Mouse (Mus musculus): ENCODE results near the gene Alkbh1.

Gene Alkbh1

GRCm38 (mm10) chr12:87418921-87419320, 24.9 kb downstream of the Alkbh1 start:
- DNase-seq (ENCODE audit: low spot score), result no peak

GRCm38 (mm10) chr12:87416690-87417089, 27.1 kb downstream of the Alkbh1 start:
- DNase-seq (ENCODE audit: low spot score), result no peak

- no peak for DNase-seq (ENCODE audit: low spot score)
Measured at GRCm38 (mm10) chr12:87415358-87415757, 28.5 kb downstream of the Alkbh1 start.

GRCm38 (mm10) chr12:87413179-87413790, 30.5 kb downstream of the Alkbh1 start:
- no peak for DNase-seq (ENCODE audit: low spot score)

DNA sequence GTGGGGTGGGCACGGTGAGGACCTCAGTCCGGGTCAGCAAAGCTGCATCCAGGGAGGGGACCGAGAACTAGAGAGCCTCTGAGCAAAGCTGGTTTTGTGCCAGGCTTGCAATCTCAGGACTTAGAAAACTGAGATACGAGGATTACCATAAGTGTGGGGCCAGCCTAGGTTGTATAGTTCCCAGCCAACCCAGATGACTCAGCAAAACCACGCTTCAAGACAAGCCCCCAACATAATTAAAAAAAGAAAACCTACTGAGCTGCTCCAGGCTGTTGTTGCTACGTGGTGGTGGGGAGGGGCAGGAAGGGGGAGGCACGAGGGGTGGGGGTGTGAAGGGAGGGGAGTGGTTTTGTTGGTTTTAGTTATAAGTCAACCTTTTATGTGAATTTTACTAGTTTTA, 32.8 kb downstream of the Alkbh1 start:
- DNase-seq (ENCODE audit: low spot score), result no peak

- DNase-seq (ENCODE audit: low spot score), result no peak
Measured at GRCm38 (mm10) chr12:87409123-87409522, 34.7 kb downstream of the Alkbh1 start.

DNA sequence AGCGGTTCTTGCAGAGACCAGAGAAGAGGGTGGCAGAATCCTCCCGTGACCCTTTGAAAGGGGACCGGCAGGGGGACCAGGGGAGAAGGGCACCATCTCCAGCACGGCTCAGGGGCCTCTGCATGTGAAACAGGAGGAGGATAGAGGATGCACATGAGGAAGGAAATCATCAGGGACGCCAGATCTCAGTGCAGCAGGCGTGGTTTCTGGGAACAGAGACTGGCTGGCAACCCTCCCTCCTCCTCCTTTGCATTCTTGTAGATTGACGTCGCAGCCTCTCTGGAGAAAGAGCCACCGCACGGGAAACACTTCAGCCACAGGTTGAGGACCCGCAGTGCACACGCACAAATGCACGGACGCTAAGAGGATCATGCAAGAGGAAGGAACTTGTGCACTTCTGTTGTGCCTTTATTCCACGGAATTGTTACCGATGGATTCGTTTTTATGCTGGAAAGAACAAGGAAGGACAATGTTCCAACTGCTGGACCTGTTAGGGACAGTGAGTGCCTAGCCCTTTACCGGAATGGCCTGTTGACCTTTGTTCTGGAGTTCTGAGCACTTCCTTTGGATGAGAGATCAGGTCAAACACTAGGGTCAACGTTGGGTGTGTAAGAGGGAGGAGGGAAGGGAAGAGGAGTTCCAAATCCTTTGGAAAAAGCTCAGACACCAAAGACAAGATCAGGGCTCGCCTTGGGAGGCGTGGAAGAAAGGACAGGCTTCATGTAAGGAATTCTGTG, 35.8 kb downstream of the Alkbh1 start:
- DNase-seq (ENCODE audit: low spot score), result peak; percentile 82

- DNase-seq (ENCODE audit: low spot score), result no peak
Measured at GRCm38 (mm10) chr12:87405721-87406120, 38.1 kb downstream of the Alkbh1 start.

- DNase-seq (ENCODE audit: low spot score), result no peak
Measured at GRCm38 (mm10) chr12:87405165-87405564, 38.7 kb downstream of the Alkbh1 start.

- no peak for DNase-seq (ENCODE audit: low spot score)
Measured at GRCm38 (mm10) chr12:87401883-87402282, 41.9 kb downstream of the Alkbh1 start.

GRCm38 (mm10) chr12:87399119-87399819, 44.5 kb downstream of the Alkbh1 start:
- peak; percentile 58 for DNase-seq (ENCODE audit: low spot score)

DNA sequence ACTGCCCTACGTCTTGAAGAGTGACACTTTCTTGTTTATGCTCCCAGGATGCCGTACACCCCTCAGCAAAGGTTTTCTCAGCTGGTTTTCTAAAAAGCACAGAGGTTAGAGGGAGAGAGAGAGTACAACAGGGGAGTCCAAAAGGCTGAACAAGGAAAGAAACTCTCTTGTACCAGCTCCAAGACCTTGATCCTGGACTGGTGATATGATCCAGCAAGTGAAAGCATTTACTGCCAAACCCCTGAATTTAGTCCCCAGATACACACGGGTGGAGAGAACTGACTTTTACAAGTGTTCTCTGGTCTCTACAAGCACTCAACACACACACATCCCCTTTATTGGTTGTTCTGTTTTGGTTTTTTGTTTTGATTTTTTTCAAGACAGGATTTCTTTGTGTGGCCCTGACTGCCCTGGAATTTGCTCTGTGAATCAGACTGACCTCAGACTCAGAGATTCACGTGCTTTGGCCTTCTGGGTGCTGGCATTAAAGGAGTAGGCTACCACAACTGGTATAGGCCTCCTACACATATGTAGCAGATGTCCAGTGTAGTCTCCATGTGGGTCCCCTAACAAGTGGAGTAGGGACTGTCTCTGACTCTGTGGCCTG, 45.9 kb downstream of the Alkbh1 start:
- peak; percentile 49 for DNase-seq (ENCODE audit: low spot score)

GRCm38 (mm10) chr12:87397126-87397525, 46.7 kb downstream of the Alkbh1 start:
- DNase-seq (ENCODE audit: low spot score), result peak; percentile 82

DNA sequence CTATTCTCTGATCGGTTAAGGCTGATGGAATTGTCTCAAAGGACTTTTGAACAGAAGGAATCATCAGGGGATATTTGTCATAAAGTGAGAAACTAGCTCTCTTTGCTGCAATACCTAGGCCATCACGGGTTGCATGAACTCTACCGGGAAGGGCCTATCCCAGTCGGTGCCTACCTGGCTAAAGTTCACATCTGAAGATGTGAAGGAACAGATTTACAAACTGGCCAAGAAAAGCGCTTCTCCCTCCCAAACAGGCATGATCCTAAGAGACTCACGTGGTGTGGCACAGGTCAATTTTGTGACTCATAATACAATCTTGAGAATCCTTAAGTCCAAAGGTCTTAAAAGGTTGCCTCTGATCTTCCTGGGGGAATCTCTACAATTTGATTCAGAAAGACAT, 49.5 kb downstream of the Alkbh1 start:
- no peak for DNase-seq (ENCODE audit: low spot score)

GRCm38 (mm10) chr12:87393447-87394145, 50.2 kb downstream of the Alkbh1 start:
- DNase-seq (ENCODE audit: low spot score), result peak; percentile 65

DNA sequence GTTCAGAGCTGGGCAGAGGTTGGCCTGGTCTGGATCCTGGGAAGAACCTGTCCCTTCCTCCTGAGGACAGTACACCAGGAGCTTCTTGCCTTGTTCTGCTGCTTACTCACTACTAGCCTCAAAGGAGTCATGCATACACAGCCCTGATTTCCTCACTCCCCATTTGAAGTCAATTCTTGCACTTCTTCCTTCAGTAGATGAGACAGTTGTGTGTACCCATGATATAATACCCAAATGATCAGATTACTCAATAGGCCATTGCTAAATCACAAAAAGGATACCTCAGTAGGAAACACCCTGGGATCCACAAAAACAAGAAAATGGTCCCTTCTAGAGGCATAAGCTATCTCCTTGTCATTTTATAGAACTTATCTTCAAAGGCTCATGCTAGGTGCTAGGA, 52.5 kb downstream of the Alkbh1 start:
- DNase-seq (ENCODE audit: low spot score), result no peak

GRCm38 (mm10) chr12:87389231-87389630, 54.6 kb downstream of the Alkbh1 start:
- DNase-seq (ENCODE audit: low spot score), result no peak

- DNase-seq (ENCODE audit: low spot score), result peak; percentile 100
Measured at GRCm38 (mm10) chr12:87388122-87388774, 55.6 kb downstream of the Alkbh1 start, which contains the start of gene Sptlc2. Gene Sptlc2 (minus strand): TSS chr12:87388355.

DNA sequence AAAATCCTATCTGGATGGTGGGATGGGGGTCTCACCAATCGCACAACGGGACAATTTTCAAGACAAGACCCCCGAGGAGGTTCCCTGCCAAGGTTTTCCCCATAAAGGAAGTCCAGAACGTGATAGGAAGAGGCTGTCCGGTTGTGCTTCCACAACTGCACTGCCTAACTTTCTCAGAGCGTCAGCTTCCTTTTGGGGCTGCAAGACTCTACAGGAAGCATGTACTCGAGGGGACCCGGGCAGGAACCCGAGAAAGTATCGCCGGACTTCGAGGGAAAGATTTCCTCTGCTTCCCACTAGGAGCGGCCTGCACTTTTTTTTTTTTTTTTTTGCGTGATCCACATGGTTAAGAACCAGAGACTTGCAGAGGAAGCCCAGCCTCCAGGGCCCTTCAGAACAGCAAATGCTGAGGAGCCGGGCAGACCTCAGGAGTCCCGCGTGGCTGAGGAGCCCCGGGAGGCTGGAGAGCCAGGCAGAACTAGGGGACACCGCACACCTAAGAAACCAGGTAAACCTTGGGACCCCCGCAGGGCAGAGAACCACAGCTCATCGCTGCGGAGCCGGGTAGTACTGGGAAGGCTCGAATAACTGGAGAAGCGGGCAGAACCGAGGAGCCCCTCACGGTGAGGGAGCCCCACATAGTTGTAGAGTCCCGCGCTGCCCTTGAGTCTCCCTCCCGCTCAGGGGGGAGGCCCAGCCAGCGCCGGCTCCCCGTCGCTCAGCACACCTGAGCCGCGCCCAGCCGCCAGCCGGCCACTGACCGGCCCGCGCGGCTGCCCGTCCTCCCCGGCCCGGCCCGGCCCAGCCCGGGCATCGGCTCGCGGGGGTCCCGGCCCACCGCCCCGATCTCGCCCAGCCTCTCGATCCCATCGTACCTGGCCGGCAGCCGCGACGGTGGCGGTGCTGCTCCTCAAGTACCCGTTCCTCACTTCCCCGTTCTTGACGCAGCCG, 56.4 kb downstream of the Alkbh1 start:
- no peak for DNase-seq (ENCODE audit: low spot score)

DNA sequence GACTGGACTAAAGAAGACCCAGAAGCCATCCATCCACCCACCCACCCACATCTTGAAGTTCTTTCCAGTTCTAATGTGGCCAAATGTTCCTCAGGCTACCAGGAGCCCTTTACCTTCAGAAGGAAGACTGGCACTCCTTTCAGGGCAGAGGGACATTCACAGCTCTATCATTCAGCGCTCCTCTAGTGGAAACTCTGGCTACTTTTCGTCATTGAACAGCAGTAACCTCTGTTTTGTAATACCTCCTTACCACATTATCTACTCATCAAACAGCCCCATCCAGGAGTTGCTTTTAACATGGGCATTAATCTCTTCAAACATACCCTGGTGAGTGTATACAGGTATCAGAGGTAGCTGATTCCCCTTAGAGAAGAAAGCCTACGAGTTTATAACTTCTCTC, 58.8 kb downstream of the Alkbh1 start:
- DNase-seq (ENCODE audit: low spot score), result no peak

DNA sequence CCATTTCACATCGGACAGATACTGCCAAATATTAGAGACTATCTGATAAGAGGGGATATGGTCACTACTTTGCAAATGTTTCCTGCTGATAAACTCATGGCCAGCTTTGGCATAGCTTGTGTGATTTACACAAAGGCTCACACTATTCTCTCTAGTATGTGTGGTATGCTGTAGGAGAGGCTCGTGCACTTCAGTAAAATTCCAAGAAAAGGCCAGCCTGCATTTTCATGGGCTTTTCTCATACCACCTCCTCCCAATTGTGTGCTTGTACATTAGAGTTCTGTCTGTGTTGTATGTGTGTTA, 62.5 kb downstream of the Alkbh1 start:
- DNase-seq (ENCODE audit: low spot score), result no peak
